Mouse (Mus musculus) E14TG2a.4 (cell line): ENCODE measurements around the gene Dok1.

Experiments used
- CTCF ChIP-seq: conservative IDR thresholded peaks from 2 replicates; pipeline ENCODE4 v1.5.1; 2014; ENCODE audit warnings: low read length
- POU5F1 ChIP-seq: IDR thresholded peaks from 2 replicates; pipeline ENCODE4 v1.6.1; 2014; ENCODE audit warnings: low read length, borderline replicate concordance

GRCm38 (mm10) chr6:83077630-83078323 lies 44.5 kb upstream of the Dok1 start, which contains the start of gene Pcgf1:
- TF ChIP-seq POU5F1 (no peak), CTCF (no peak)
